Mouse (Mus musculus) heart, embryonic 13.5 days (tissue): Measurements from ENCODE around the gene Jade2. TPM values are rescaled to one million over a fixed set of nuclear protein-coding genes. Genes with fewer than 3 reads are reported as not detected.

ENCODE experiments used
- ATAC-seq: fragments of 200-750 bp; cut with Nextera tagmentation; 2 replicates; pipeline ENCODE4 v1.8.0; 2017; ENCODE audit warnings: moderate TSS enrichment; ENCODE audit not compliant: insufficient number of reproducible peaks, low FRiP score, low TSS enrichment; ENCODE audit errors: extremely low read depth
- H3K27ac ChIP-seq: fragments of 300-500 bp; sonication (generic); replicated peaks from 2 replicates; pipeline ENCODE4 v1.5.1; 2015; ENCODE audit warnings: moderate library complexity, mild to moderate bottlenecking, inconsistent platforms
- H3K27me3 ChIP-seq: fragments of 300-500 bp; sonication (generic); replicated peaks from 2 replicates; pipeline ENCODE4 v1.6.1; 2015; ENCODE audit warnings: mild to moderate bottlenecking, inconsistent platforms
- H3K36me3 ChIP-seq: fragments of 300-500 bp; sonication (generic); 2 replicates; pipeline ENCODE4 v1.6.1; 2015; ENCODE audit warnings: mild to moderate bottlenecking, inconsistent platforms
- H3K4me1 ChIP-seq: fragments of 300-500 bp; sonication (generic); 2 replicates; pipeline ENCODE4 v1.6.1; 2015; ENCODE audit warnings: inconsistent platforms
- H3K4me2 ChIP-seq: fragments of 300-500 bp; sonication (generic); 2 replicates; pipeline ENCODE4 v1.6.1; 2015; ENCODE audit warnings: inconsistent platforms, mild to moderate bottlenecking, moderate library complexity
- H3K4me3 ChIP-seq: fragments of 300-500 bp; sonication (generic); 2 replicates; pipeline ENCODE4 v1.5.1; 2015; ENCODE audit warnings: moderate library complexity, mild to moderate bottlenecking, inconsistent platforms
- H3K9ac ChIP-seq: fragments of 300-500 bp; sonication (generic); 2 replicates; pipeline ENCODE4 v1.6.1; 2015; ENCODE audit warnings: inconsistent platforms, mild to moderate bottlenecking, moderate library complexity
- H3K9me3 ChIP-seq: fragments of 300-500 bp; sonication (generic); 2 replicates; pipeline ENCODE4 v1.6.1; 2016; ENCODE audit warnings: inconsistent platforms
- WGBS: fragments of 180-500 bp; shearing (Covaris S2); methylation state at CpG from one replicate; pipeline ENCODE4 v1.1.7; 2015; ENCODE audit warnings: mixed read lengths; 5-methylcytosine and 5-hydroxymethylcytosine counted together
- polyA plus RNA-seq: library from polyadenylated mRNA; unstranded; fragments of >200 nt; fragmentation: Nextera tagmentation; extraction: Ambion mirVana; gene quantifications from 2 replicates; pipeline ENCODE4 v1.2.1, GENCODE M21; 2015

Jade2 gene
- 0.60 and 0.78 TPM in 2 replicates for polyA plus RNA-seq

DNA sequence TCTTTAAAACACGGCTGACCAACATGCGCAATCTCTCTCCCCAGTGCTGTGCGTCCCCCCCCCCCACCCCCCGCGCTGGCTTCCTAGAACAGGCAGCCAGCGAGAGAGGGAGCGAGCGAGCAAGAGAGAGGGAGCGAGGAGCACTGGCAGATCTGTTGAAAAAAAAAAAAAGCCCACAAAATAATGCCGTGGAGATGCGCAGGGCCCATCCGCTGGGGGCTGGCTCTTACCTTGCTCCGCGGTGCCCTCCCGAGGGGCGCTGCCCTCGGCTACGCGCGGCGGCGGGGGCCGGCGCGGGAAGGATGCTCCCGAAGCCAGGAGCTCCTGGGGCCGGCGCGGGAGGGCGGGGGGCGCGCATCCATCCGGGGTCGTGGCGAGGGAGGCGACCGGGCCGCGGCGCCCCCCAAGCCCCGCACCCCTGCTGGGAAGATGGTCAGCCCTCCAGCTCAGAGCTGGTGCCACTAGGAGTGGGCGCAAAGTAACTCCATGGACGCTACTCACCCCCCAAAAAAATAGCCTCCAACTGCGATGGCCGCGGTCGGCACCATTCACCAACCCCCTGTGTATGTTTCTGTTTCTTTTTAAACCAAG, at the start of gene Jade2:
Gene Jade2 (minus strand): TSS at position 573 of the 591 bp plus-strand sequence.
- H3K9ac ChIP-seq, result peak within 1 kb of the TSS; percentile 85
- H3K4me2 ChIP-seq, result peak within 1 kb of the TSS; percentile 99
- peak within 1 kb of the TSS; percentile 69 for H3K4me3 ChIP-seq
- no peaks in the 10 kb centered on the region for H3K9me3 ChIP-seq
- no peaks in the 10 kb centered on the region for H3K36me3 ChIP-seq
- H3K4me1 ChIP-seq, result peaks cover 26% of the 10 kb centered on the region
- peaks cover 26% of the 10 kb centered on the region for H3K27me3 ChIP-seq
- H3K27ac ChIP-seq, result peak within 1 kb of the TSS; percentile 80
- under 1% methylated on average over 46 of the region's 47 CpGs for WGBS
- ATAC-seq, result no peak

DNA sequence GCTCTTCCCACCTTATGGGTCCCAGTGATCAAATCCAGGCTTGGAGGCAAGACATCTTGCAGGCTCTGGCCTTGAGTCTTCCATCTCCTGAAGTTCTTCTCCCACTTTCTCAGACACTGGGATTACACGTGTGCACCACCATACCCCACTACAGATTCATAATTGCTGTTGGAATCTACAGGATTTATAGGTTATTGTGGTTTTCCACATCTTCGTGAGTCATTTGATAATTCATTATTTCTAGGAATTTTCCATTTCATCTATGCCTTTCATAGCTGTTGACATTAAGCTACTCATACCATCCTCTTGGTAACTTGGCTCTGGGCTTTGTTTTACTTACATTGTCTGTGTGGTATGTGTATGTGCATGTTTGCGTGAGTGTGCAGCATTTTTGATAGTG, 46.8 kb upstream of the Jade2 start:
- 85% methylated on average over 3 of the region's 3 CpGs for WGBS
- H3K4me3 ChIP-seq, result no peak overlapping the region

DNA sequence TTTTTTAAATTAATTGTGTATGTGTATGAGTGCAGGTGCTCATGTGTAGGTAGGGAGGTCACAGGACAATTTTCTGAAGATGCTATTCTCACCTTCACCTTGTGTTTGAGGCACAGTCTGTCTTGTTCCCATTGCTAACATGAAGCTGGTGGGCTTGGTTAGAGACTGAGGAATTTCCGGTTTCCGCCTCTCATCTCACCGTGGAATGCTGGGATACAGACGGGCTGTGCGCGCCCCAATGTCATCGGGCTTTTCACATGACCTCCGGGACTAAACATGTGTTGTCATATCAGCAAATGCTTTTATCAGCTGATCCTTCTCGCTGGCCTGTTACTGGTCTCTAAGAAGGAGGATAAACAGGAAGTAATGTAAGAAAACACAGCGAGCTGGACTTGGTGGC, 42.2 kb upstream of the Jade2 start:
- no peak for ATAC-seq
- Histone ChIP-seq H3K9me3 (no peaks in the 10 kb centered on the region), H3K36me3 (no peaks in the 10 kb centered on the region), H3K9ac (no peak overlapping the region), H3K4me3 (no peak overlapping the region), H3K27me3 (peaks cover 21% of the 10 kb centered on the region), H3K4me1 (no peaks in the 10 kb centered on the region), H3K4me2 (no peak overlapping the region), H3K27ac (no peak overlapping the region)
- 78% methylated on average over 10 of the region's 10 CpGs for WGBS

More for the DNA sequence above, 46.8 kb upstream of the Jade2 start:
- H3K4me2 ChIP-seq, result no peak overlapping the region
- ATAC-seq, result no peak
- no peaks in the 10 kb centered on the region for H3K4me1 ChIP-seq
- no peak overlapping the region for H3K9ac ChIP-seq
- no peaks in the 10 kb centered on the region for H3K9me3 ChIP-seq
- peaks cover under 1% of the 10 kb centered on the region for H3K27me3 ChIP-seq
- no peaks in the 10 kb centered on the region for H3K36me3 ChIP-seq
- H3K27ac ChIP-seq, result no peak overlapping the region

DNA sequence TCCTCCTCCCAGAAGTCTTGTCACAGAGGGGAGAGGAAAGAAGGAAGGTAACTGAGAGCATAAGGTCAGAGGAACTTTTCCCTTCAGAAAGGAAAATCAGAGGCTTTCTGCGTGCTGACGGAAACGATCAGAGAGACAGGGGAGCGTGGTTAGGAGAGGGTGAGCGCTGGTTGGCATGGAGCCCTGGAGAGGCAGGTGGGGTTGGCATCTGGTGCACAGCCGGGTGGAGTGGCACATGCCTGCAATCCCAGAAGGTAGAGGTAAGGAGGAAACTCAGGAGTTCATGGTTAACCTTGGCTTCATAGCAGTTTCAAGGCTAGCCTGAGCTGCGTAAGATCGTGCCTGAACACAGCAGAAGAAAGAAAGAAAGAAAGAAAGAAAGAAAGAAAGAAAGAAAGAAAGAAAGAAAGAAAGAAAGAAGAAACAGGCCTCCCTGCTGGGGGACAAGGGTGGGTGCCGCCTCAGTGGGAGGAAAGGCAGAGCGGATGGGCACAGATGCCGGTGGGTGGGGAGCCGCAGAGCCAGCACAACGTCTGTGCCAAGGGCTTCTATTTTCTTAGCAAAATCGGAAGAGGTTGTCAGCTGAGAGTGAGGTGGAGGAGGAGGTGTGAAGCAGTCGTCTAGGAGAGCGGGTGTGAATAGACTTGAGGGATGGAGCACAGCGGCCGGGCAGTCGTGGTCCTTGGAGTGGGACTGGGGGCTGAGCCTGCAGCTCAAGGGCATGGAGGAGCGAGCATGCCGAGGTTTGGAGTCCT, 41.0 kb upstream of the Jade2 start:
- Histone ChIP-seq H3K9me3 (no peaks in the 10 kb centered on the region), H3K4me1 (no peaks in the 10 kb centered on the region), H3K27me3 (peaks cover 21% of the 10 kb centered on the region), H3K36me3 (no peaks in the 10 kb centered on the region), H3K27ac (no peak overlapping the region), H3K9ac (no peak overlapping the region), H3K4me3 (no peak overlapping the region), H3K4me2 (no peak overlapping the region)
- ATAC-seq, result no peak
- WGBS, result 42% methylated on average over 21 of the region's 21 CpGs

DNA sequence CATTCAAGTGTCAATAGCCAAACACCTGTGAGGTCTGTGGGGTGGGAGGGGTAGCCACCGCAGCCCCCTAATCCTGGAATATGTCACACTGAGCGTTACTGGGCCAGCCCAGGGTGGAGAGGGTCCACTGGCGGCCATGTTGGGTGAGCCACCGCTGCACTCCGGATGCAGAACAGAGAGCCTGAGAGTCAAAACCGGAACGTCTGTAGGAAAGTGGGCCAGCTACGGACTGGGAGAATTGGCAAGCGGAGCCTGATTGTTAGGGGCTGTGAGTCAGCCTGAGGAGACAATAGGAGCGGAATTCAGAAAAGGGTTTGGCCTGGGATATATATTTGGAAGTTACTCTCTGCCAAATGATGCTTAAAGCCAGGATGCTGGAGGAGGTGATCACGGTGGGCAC, 39.9 kb upstream of the Jade2 start:
- Histone ChIP-seq H3K4me3 (no peak overlapping the region), H3K4me2 (no peak overlapping the region), H3K9ac (no peak overlapping the region), H3K36me3 (no peaks in the 10 kb centered on the region), H3K4me1 (no peaks in the 10 kb centered on the region), H3K27ac (no peak overlapping the region), H3K9me3 (no peaks in the 10 kb centered on the region), H3K27me3 (peaks cover 25% of the 10 kb centered on the region)
- WGBS, result 77% methylated on average over 11 of the region's 11 CpGs
- ATAC-seq, result no peak

DNA sequence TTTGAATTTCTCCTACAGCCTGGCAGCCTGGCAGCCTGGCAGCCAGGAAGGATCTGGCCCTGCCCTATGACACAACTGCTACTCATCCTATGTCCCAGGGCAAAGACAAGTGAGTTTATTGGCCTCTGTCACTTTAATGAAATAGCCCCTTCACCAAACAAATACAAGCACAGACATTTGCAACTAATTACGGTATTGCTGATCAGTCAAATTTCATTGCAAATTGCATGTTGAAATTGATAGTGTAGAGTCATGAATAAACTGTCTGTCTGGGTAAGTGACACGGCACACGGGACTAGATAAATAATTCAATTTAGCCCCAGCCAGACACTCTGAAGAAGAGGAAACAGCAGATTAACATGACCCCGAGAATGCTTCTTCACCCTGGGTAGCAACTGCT, 38.6 kb upstream of the Jade2 start:
- no peak for ATAC-seq
- Histone ChIP-seq H3K4me3 (no peak overlapping the region), H3K9ac (no peak overlapping the region), H3K9me3 (no peaks in the 10 kb centered on the region), H3K27me3 (peaks cover 26% of the 10 kb centered on the region), H3K4me2 (no peak overlapping the region), H3K4me1 (no peaks in the 10 kb centered on the region), H3K27ac (no peak overlapping the region), H3K36me3 (no peaks in the 10 kb centered on the region)
- WGBS, result 40% methylated on average over 4 of the region's 4 CpGs

DNA sequence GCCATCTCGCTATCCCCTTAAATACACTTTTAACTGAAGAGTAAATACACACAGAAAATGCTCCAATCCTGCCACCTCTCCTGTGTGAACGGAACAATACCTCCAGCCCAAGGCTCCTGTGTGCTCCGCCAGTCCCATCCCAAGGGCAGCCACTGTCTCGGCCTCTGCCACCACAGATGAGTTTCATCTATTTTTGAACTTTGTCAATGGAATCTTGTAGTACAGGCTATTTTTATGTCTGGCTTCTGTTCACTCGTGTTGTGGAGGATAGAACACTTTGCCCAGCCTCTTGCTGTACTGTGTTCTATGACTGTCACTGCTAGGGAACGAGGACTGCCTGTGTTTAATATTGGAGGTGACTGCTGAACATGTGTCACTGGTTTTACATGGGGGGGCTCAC, 28.2 kb upstream of the Jade2 start:
- no peak overlapping the region for H3K4me2 ChIP-seq
- peaks cover 24% of the 10 kb centered on the region for H3K4me1 ChIP-seq
- no peak for ATAC-seq
- 55% methylated on average over 6 of the region's 6 CpGs for WGBS
- H3K4me3 ChIP-seq, result no peak overlapping the region
- H3K27me3 ChIP-seq, result no peaks in the 10 kb centered on the region
- H3K36me3 ChIP-seq, result no peaks in the 10 kb centered on the region
- peak overlapping the region; percentile 43; the same call in 1 of the 2 replicates for H3K27ac ChIP-seq
- H3K9me3 ChIP-seq, result no peaks in the 10 kb centered on the region
- H3K9ac ChIP-seq, result no peak overlapping the region

DNA sequence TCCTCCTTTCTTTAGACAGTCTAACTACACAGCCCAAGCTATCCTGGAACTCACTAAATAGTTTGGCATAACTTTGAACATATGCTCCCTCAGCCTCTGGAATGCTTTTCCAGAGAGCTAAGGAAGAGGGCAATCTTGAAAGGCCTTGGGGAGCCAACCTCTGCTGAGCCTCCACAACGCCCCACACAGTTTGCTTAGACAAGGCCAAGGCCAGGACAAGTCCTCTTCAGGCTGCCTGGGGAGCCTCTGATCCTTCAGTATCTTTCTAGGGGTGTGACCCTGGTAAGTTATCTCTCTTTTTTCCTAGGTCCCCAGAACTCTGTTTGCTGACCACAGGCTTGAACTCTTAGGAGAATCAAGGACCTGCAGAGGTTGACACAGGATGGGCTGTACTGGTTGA, 26.6 kb upstream of the Jade2 start:
- Histone ChIP-seq H3K27me3 (no peaks in the 10 kb centered on the region), H3K27ac (peak overlapping the region; percentile 46), H3K36me3 (no peaks in the 10 kb centered on the region), H3K4me1 (peaks cover 24% of the 10 kb centered on the region), H3K9ac (no peak overlapping the region), H3K4me2 (no peak overlapping the region), H3K4me3 (no peak overlapping the region), H3K9me3 (peaks cover 7% of the 10 kb centered on the region; the same call in 1 of the 2 replicates)
- no peak for ATAC-seq
- WGBS, result 44% methylated on average over 1 of the region's 1 CpGs

DNA sequence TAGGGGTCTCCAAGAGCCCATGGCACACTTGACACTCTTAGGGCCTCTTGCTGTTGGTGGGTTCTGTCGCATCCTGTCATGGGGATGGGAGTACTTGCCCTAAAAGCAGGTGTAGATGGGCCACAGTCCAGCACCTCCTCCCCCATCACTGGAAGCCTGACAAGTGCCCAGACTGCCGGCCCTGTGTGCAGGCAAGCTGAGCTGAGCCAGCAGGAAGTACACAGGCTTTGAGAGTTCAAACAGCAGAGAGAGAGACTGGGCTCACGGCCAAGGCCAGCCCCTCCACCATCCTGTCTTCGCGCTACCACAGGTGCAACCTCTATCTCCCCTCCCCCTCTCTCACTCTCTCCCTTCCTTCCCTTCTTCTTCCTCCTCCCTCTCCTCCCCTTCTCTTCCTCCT, 26.2 kb upstream of the Jade2 start:
- Histone ChIP-seq H3K9me3 (peaks cover 7% of the 10 kb centered on the region; the same call in 1 of the 2 replicates), H3K4me3 (no peak overlapping the region), H3K4me2 (no peak overlapping the region), H3K36me3 (no peaks in the 10 kb centered on the region), H3K9ac (no peak overlapping the region), H3K27ac (peak overlapping the region; percentile 46), H3K27me3 (no peaks in the 10 kb centered on the region), H3K4me1 (peaks cover 24% of the 10 kb centered on the region)
- peak; percentile 42; the same call in 1 of the 2 replicates for ATAC-seq
- 17% methylated on average over 5 of the region's 5 CpGs for WGBS

DNA sequence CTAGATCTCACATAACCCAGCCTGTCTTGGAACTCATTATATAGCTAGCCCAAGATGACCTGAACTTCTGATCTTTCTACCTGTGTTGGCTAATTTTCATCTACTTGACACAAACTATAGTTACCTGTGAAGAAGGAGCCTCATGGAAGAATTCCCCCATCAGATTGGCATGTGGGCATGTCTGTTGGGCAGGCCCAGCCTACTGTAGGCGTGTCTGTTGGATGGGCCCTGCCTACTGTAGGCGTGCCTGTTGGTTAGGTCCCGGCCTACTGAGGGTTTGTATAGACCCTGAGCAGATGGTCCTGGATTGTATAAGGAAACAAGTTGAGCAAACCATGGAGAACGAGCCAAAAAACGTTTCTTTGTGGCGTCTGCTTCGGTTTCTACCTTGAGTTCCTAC, 24.3 kb upstream of the Jade2 start:
- 79% methylated on average over 7 of the region's 7 CpGs for WGBS
- Histone ChIP-seq H3K9ac (no peak overlapping the region), H3K27me3 (peaks cover under 1% of the 10 kb centered on the region; the same call in 1 of the 2 replicates), H3K9me3 (peaks cover 7% of the 10 kb centered on the region; the same call in 1 of the 2 replicates), H3K4me1 (peaks cover 24% of the 10 kb centered on the region), H3K4me2 (no peak overlapping the region), H3K36me3 (no peaks in the 10 kb centered on the region), H3K4me3 (no peak overlapping the region), H3K27ac (no peak overlapping the region)
- ATAC-seq, result no peak

DNA sequence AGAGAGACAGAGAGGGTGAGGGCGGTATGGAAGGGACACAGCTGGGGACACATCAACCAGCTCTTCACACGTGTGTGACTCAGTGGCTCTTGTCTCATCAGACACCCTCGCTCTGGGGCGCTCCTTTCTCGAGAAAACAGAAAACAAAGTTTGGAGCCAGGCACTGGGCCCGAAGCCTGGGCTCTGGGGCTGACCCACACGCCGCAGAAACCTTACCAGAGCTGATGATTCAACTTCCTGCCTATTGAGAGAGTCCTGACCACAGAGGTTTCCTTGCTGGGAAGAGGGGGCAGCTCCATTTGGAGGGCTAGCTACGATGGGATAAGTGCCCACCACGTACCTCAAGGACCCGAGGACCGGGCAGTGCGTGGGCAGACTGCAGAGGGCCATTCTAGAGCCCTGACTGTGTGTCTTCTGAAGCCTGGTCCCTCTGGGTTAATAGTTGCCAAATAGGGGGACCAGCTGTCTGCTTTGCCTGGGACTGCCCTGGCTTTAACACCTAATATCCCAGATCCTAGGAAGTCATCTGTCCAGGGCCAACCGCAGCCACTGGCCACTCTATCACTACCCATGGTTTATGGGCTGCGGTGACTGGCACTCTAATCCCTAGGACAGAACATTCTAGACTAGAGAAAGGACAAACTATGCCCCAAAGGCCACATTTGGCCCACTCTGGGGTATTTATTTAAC, 23.7 kb upstream of the Jade2 start:
- ATAC-seq, result no peak

More for the DNA sequence above, 23.7 kb upstream of the Jade2 start:
- no peak overlapping the region for H3K27ac ChIP-seq
- no peak overlapping the region for H3K4me3 ChIP-seq
- H3K4me2 ChIP-seq, result no peak overlapping the region
- peaks cover 23% of the 10 kb centered on the region for H3K4me1 ChIP-seq
- no peaks in the 10 kb centered on the region for H3K36me3 ChIP-seq
- H3K9ac ChIP-seq, result no peak overlapping the region
- 74% methylated on average over 15 of the region's 15 CpGs for WGBS
- peaks cover 3% of the 10 kb centered on the region; the same call in 1 of the 2 replicates for H3K27me3 ChIP-seq
- peaks cover 7% of the 10 kb centered on the region; the same call in 1 of the 2 replicates for H3K9me3 ChIP-seq
